19 mouse cellular contexts compared by ENCODE assay signal in the genomic region with DNA sequence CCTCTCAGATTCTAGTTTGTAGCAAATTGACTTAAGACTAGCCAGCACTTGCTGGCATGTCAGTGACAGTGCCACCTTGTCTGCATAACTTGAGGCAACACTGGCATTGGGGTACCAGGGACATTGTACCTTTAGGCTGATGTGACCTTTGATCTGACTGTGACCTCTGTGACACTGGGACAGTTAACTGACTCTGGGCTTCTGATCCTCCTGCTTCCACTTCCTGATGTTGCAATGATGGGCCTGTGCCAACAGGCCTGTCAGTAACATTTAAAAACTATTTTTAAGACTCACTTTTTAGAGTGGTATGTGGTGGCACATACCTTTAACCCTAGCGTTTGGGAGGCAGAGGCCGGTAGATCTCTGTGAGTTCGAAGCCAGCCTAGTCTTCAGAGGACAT.
DNase-seq lines count a peak whose midpoint lies in the region; ATAC-seq lines count a peak whose summit lies in the region.
"Had no signal": no experiment of that assay in that cellular context is flagged by ENCODE, and none has a peak within 500 bp of the region (broad histone marks: within the 10 kb centered on the region; RNA-seq: fewer than 3 reads in every experiment).

No protein-coding gene starts in this region.

- H3K9me3 ChIP-seq in forebrain, embryonic 12.5 days: no peaks in the 10 kb centered on the region
- no peaks in the 10 kb centered on the region for H3K9me3 ChIP-seq in forebrain, embryonic 10.5 days
- H3K9me3 ChIP-seq in liver, embryonic 16.5 days (replicated peaks; ENCODE audit: control insufficient read depth, low read length): no peaks in the 10 kb centered on the region
- H3K9me3 ChIP-seq: embryonic facial prominence, embryonic 10.5 days; heart, embryonic 12.5 days; kidney, embryonic 15.5 days; limb, embryonic 12.5 days had no signal

- H3K36me3 ChIP-seq in forebrain, embryonic 12.5 days (replicated peaks): peaks cover 50% of the 10 kb centered on the region
- H3K36me3 ChIP-seq in forebrain, embryonic 10.5 days (replicated peaks): peaks cover 63% of the 10 kb centered on the region
- H3K36me3 ChIP-seq in liver, embryonic 16.5 days (ENCODE audit: control insufficient read depth, insufficient read depth): no peaks in the 10 kb centered on the region

- H3K4me1 ChIP-seq in forebrain, embryonic 12.5 days: peaks cover 31% of the 10 kb centered on the region
- peaks cover 34% of the 10 kb centered on the region for H3K4me1 ChIP-seq in forebrain, embryonic 10.5 days
- H3K4me1 ChIP-seq in liver, embryonic 16.5 days (ENCODE audit: control insufficient read depth, low read depth, low read length): peaks cover 12% of the 10 kb centered on the region

- no peak overlapping the region for H3K4me2 ChIP-seq in forebrain, embryonic 12.5 days
- H3K4me2 ChIP-seq in liver, embryonic 16.5 days (ENCODE audit: low read depth, low read length): no peak overlapping the region
- H3K4me2 ChIP-seq: heart, embryonic 12.5 days; kidney, embryonic 15.5 days; limb, embryonic 12.5 days had no signal

- no peak for DNase-seq in forebrain, embryonic 10.5 days (ENCODE audit: extremely low spot score, low spot score)
- DNase-seq in lung, postnatal 36 days: peak; percentile 30
- no peak for DNase-seq in lung, postnatal 10 days
- peak; percentile 83 for DNase-seq in adipocyte (ENCODE audit: low spot score)
- no peak for DNase-seq in thymus, postnatal 14 days
- DNase-seq in frontal cortex, postnatal 14 days (ENCODE audit: low spot score in 2 of 2): no peak
- DNase-seq: B cell, adult 2 months; cerebellum, postnatal 25 days; gastrocnemius, postnatal 36 days; heart, postnatal 36 days had no signal

- peak overlapping the region; percentile 38; the same call in 1 of the 2 replicates for H3K27ac ChIP-seq in forebrain, embryonic 12.5 days
- no peak overlapping the region for H3K27ac ChIP-seq in forebrain, embryonic 10.5 days
- H3K27ac ChIP-seq in liver, embryonic 16.5 days (ENCODE audit: low read length): peak overlapping the region; percentile 58
- H3K27ac ChIP-seq: embryonic facial prominence, embryonic 10.5 days; limb, embryonic 12.5 days; macrophage had no signal

- H3K4me3 ChIP-seq in forebrain, embryonic 12.5 days (replicated peaks): no peak overlapping the region
- H3K4me3 ChIP-seq in forebrain, embryonic 10.5 days: no peak overlapping the region
- no peak overlapping the region for H3K4me3 ChIP-seq in liver, embryonic 16.5 days (ENCODE audit: low read depth, low read length)
- H3K4me3 ChIP-seq: embryonic facial prominence, embryonic 10.5 days; erythroblast, embryonic 14.5 days; heart, embryonic 12.5 days; kidney, embryonic 15.5 days; limb, embryonic 12.5 days; myocyte had no signal

- H3K9ac ChIP-seq in forebrain, embryonic 12.5 days: no peak overlapping the region
- H3K9ac ChIP-seq in liver, embryonic 16.5 days (ENCODE audit: low read depth, low read length): no peak overlapping the region
- H3K9ac ChIP-seq: heart, embryonic 12.5 days; kidney, embryonic 15.5 days; limb, embryonic 12.5 days had no signal

- ATAC-seq in forebrain, embryonic 12.5 days (ENCODE audit: low FRiP score): no peak
- peak; percentile 56 for ATAC-seq in liver, embryonic 16.5 days (ENCODE audit: low read depth)

- H3K27me3 ChIP-seq in forebrain, embryonic 12.5 days: no peaks in the 10 kb centered on the region
- H3K27me3 ChIP-seq in forebrain, embryonic 10.5 days (ENCODE audit: poor library complexity, severe bottlenecking): no peaks in the 10 kb centered on the region
- H3K27me3 ChIP-seq in liver, embryonic 16.5 days (ENCODE audit: control insufficient read depth, insufficient read depth, low read depth, low read length): no peaks in the 10 kb centered on the region
- H3K27me3 ChIP-seq: heart, embryonic 12.5 days; kidney, embryonic 15.5 days; limb, embryonic 12.5 days had no signal

- 94% methylated on average over 3 of the region's 3 CpGs for WGBS in forebrain, embryonic 12.5 days
- WGBS in forebrain, embryonic 10.5 days: 90% methylated on average over 3 of the region's 3 CpGs
- WGBS in liver, embryonic 16.5 days (ENCODE audit: insufficient replicate concordance): 68% methylated on average over 3 of the region's 3 CpGs

Comparison
In these comparisons a context has a peak if more than half of its experiments do, and no peak if none do; other contexts are left out.
1. DNase-seq: peak in lung, postnatal 36 days (single experiment) and adipocyte (single experiment); none in forebrain, embryonic 10.5 days (single experiment), lung, postnatal 10 days (single experiment), thymus, postnatal 14 days (single experiment) and frontal cortex, postnatal 14 days (0 of 2).